Mouse (Mus musculus) left cerebral cortex, postnatal 10 days (tissue): ENCODE measurements around the gene Cisd2. TPM values are rescaled to one million over a fixed set of nuclear protein-coding genes. Genes with fewer than 3 reads are reported as not detected.

Source experiments
- DNase-seq, 2 experiments: peaks; one replicate each; pipeline ENCODE4 v3.0.0; 2021 to 2022; ENCODE audit warnings: low spot score in 2 of 2, mixed read lengths in 1 of 2; ENCODE audit errors: extremely low spot score in 1 of 2
- intact Hi-C: fragments of 180-260 bp; cut with DNase I; formaldehyde crosslinking; loops from one replicate; pipeline ENCODE4 v1.15.1; 2025
- total RNA-seq, 2 experiments: library from RNA; stranded (reverse); gene quantifications; 2 replicates each; pipeline ENCODE4 v1.2.3; 2021

The Cisd2 gene
- total RNA-seq, 2 experiments from 2014 or later: 35.5 to 39.5 TPM

- DNase-seq: no peak
- intact Hi-C loops: no loop called here
Measured at GRCm38 (mm10) chr3:135417799-135418198, 5.9 kb downstream of the Cisd2 start.

DNA sequence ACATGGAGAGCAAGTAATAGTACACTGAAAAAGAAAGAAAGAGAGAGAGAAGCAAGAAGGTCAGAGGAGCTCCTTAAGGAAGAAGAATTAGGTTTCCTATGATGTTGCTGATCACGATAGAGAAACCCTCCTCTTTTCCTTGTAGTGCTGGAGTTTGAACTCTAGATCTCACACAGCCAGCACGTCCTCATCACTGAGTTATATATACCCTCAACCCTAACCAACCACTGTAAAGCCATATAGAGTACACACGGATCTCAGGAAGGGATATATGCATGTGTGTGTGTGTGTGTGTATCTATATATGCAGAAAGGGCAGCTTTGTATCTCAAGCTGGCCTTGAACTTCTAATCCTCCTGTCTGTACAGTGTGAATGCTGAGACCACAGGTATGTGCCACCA, 6.5 kb downstream of the Cisd2 start:
- DNase-seq: no peak
- intact Hi-C loops: no loop called here

GRCm38 (mm10) chr3:135411824-135412223, 11.9 kb downstream of the Cisd2 start:
- DNase-seq: no peak
- intact Hi-C loops: no loop called here

DNA sequence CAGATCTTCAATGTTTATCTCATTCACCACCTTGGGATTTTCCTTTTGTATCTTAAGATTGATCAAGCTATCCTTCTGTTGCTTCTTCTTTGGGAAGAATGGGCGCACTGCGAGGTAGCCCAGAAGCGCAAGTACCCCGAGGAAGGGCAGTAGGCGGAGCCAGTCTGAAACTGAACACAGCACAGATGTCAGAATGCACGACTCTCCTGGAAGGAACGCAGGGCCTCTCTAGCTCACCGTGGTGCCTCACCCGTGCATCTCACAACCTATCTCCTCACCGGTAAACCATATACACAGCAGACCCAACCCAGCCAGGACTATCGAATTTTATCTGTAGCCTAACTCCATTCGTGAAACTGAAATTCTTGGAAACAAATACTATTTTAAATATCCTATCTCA, 12.7 kb downstream of the Cisd2 start:
- DNase-seq: no peak
- intact Hi-C loops: no loop called here

DNA sequence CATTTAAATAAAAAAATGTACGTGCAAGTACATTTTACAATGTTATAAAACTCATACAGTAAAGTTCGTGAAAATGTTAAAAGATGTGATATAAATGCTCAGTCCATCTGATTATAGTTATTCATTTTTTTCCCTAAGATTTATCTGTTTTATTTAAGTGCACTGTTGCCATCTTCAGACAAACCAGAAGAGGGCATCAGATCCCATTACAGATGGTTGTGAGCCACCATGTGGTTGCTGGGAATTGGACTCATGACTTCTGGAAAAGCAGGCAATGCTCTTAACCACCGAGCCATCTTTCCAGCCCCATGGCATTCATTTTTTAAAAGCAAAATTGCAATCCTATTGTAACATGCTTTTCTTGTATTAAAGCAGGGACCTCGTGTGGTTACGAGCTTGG, 14.5 kb downstream of the Cisd2 start:
- intact Hi-C loops: no loop called here
- no peak for DNase-seq

DNA sequence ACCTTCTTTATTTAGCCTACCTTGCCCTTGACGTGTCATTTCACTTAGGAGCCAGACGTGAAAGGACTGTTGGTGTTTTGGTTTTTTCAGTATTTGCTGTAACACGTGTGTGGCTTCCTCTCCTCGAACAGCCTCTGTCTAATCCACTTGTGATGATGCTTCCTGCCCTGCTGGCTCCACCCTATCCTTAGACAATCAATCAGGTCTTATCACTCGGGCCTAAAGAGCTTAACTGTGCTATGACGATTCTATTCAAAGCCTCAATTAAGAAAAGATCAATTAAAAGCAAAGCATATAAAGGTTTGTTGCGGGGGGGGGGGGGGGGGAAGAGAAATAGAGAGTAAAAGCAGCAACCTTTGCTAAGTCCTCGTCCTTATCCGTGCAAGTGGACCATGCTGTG, 16.4 kb downstream of the Cisd2 start:
- intact Hi-C loops: no loop called here
- DNase-seq: no peak

GRCm38 (mm10) chr3:135404599-135404998, 19.1 kb downstream of the Cisd2 start:
- intact Hi-C loops: loop anchor here (5.0 kb wide), 2 partner anchors 112 to 178 kb away; no protein-coding TSS in a partner anchor
- no peak for DNase-seq

GRCm38 (mm10) chr3:135403856-135404255, 19.9 kb downstream of the Cisd2 start:
- no peak for DNase-seq
- intact Hi-C loops: loop anchor here (2.0 to 5.0 kb wide), 3 partner anchors 112 to 327 kb away; no protein-coding TSS in a partner anchor

GRCm38 (mm10) chr3:135403211-135403610, 20.5 kb downstream of the Cisd2 start:
- DNase-seq: no peak
- intact Hi-C loops: loop anchor here (2.0 to 5.0 kb wide), 3 partner anchors 111 to 328 kb away; no protein-coding TSS in a partner anchor

- DNase-seq: peak; percentile 65 to 88
- intact Hi-C loops: loop anchor here (2.0 to 5.0 kb wide), 3 partner anchors 110 to 329 kb away; no protein-coding TSS in a partner anchor
Measured at GRCm38 (mm10) chr3:135402201-135402658, 21.5 kb downstream of the Cisd2 start.

- intact Hi-C loops: no loop called here
Measured at GRCm38 (mm10) chr3:135397112-135397511, 26.6 kb downstream of the Cisd2 start.

GRCm38 (mm10) chr3:135396081-135396480, 27.6 kb downstream of the Cisd2 start:
- intact Hi-C loops: no loop called here
- DNase-seq: no peak

More at GRCm38 (mm10) chr3:135397112-135397511, 26.6 kb downstream of the Cisd2 start:
- DNase-seq: no peak

DNA sequence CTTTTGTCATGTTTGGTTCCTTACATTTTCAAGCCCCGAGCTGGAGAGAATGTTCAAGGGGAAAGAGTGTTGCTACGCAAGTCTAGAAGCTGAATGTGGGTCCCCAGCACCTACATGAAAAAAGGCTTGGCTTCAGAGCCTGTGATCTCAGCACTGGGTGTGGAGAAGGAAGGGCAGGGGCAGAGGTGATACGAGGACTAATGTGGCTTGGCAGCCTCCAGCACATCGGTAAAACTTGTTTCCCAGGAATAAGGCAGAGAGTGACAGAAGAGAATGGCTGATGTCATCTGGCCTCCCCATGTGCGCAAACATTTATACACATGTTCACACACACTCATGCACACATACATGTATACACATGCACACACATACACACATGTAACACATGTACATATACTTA, 28.6 kb downstream of the Cisd2 start:
- DNase-seq: no peak
- intact Hi-C loops: no loop called here

DNA sequence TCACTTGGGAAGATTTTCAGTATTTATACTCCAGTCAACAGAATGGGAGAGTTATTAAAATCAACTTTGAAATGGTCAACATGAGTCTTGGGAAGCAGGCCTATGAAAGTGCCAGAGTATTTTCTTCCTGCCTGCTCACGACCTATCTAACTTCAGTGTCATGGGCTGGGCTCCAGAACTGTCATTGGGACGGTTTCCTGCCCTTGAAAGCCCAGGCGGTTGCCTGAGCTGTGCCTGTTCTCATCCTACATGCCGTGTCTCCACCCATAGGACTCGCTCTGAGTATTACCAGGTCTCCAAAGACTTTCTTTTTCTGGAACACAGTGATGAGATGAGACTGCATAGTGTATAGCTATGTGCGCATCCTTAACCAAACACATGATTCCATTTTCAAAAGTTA, 30.5 kb downstream of the Cisd2 start:
- no peak for DNase-seq
- intact Hi-C loops: no loop called here

GRCm38 (mm10) chr3:135379868-135380267, 43.9 kb downstream of the Cisd2 start:
- intact Hi-C loops: no loop called here
- no peak for DNase-seq

- intact Hi-C loops: no loop called here
- DNase-seq: no peak
Measured at GRCm38 (mm10) chr3:135377445-135377844, 46.3 kb downstream of the Cisd2 start.

GRCm38 (mm10) chr3:135375836-135376235, 47.9 kb downstream of the Cisd2 start:
- intact Hi-C loops: no loop called here
- no peak for DNase-seq

- intact Hi-C loops: no loop called here
- no peak for DNase-seq
Measured at GRCm38 (mm10) chr3:135357394-135357793, 66.3 kb downstream of the Cisd2 start.
